Mouse (Mus musculus): ENCODE data around the gene Nfkbib. TPM values are rescaled to one million over a fixed set of nuclear protein-coding genes. Genes with fewer than 3 reads are reported as not detected.

Nfkbib gene
- polyA plus RNA-seq, 1 experiment from 2014 or later = 44.4 TPM

DNA sequence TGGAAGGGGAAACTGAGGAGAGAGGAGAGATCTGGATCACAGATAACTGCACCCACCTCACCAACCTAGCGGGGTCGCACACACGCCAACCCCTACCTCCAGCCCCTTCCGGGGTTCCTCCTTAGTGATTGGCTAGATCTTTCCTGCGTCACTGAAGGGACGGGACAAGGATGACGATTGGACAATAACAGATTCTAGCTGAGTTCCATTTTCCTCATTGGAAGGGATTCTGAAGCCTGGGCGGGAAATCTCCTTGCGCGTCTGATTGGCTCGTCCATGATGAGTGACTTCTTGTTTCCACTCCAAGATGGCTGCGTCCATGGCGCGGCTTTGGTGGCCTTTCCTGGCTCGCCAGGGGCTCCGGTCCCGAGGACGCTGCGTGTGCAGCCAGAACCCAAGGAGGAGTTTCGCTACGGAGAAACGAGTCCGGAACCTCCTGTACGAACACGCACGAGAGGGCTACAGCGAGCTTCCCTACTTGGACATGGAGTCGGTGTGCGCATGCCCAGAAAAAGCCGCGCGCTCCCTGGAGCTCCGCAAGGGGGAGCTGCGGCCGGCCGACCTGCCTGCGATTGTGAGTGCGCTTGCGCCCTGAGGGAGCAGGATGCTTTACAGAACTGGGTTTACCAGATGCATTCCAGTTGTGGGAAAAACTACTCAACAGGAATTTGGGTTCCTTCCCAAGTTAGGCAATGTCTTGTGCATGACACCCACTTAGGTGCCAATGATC lies 25.4 kb downstream of the Nfkbib start, which contains the start of the genes Mrps12 and Sars2:
TSS of gene Mrps12 (minus strand) at position 112 of the 730 bp plus-strand sequence.
TSS of gene Sars2 (plus strand) at position 284 of the 730 bp plus-strand sequence.
- WGBS = under 1% methylated on average over 39 of the region's 39 CpGs
- Histone ChIP-seq H3K9me3 (ENCODE audit: control insufficient read depth, low read length) (no peaks in the 10 kb centered on the region), H3K4me2 (ENCODE audit: low read depth, severe bottlenecking) (peak within 1 kb of the TSS; percentile 91), H3K9ac (ENCODE audit: low read length) (peak within 1 kb of the TSS; percentile 81), H3K27me3 (ENCODE audit: control insufficient read depth, insufficient read depth, low read length) (no peaks in the 10 kb centered on the region), H3K36me3 (ENCODE audit: control insufficient read depth, insufficient read depth, low read length) (peaks cover 15% of the 10 kb centered on the region), H3K4me1 (ENCODE audit: control insufficient read depth, insufficient read depth, low read length) (0 out of 2 replicates have a peak, but pooled peaks cover 7% of the 10 kb centered on the region), H3K4me3 (ENCODE audit: low read depth, low read length) (peak within 1 kb of the TSS; percentile 76), H3K27ac (replicated peaks; ENCODE audit: low read depth, low read length) (0 out of 2 replicates have a peak within 1 kb of the TSS, but pooled peaks have one; percentile 48)
- DNase-seq (ENCODE audit: low spot score) (peak; percentile 97), ATAC-seq (ENCODE audit: insufficient number of reproducible peaks, low FRiP score, low TSS enrichment, low read depth) (peak; percentile 95)

- Histone ChIP-seq H3K4me1 (ENCODE audit: control insufficient read depth, insufficient read depth, low read length) (0 out of 2 replicates have a peak, but pooled peaks cover 7% of the 10 kb centered on the region), H3K9me3 (ENCODE audit: control insufficient read depth, low read length) (no peaks in the 10 kb centered on the region), H3K36me3 (ENCODE audit: control insufficient read depth, insufficient read depth, low read length) (peaks cover 15% of the 10 kb centered on the region), H3K4me3 (ENCODE audit: low read depth, low read length) (peak overlapping the region; percentile 76), H3K27ac (replicated peaks; ENCODE audit: low read depth, low read length) (no peak overlapping the region), H3K9ac (ENCODE audit: low read length) (peak overlapping the region; percentile 81), H3K4me2 (ENCODE audit: low read depth, severe bottlenecking) (peak overlapping the region; percentile 91), H3K27me3 (ENCODE audit: control insufficient read depth, insufficient read depth, low read length) (no peaks in the 10 kb centered on the region)
- 2% methylated on average over 13 of the region's 13 CpGs for WGBS
- no peak for ATAC-seq (ENCODE audit: insufficient number of reproducible peaks, low FRiP score, low TSS enrichment, low read depth)
- no peak for DNase-seq (ENCODE audit: low spot score)
Observed at GRCm38 (mm10) chr7:28741368-28741708, 26.0 kb downstream of the Nfkbib start.

DNA sequence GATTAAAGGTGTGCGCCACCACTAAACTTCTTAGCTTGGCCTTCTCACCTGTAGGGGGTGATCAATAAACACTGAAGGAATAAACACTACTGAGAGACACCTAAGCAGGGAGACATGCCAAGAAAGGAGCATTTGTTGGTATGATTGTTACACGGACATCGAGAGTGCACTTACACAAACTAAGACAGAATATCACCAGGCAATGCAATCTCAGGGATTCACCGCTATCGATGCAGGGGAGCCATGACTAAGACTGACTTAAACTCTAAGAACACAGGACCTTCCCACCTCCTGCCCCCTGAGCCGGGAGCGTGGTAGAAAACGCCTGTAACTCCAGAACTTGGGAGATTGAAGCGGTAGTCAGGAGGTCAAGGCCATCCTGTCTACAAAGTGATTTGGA lies 26.4 kb downstream of the Nfkbib start:
- Histone ChIP-seq H3K27me3 (ENCODE audit: control insufficient read depth, insufficient read depth, low read length) (no peaks in the 10 kb centered on the region), H3K9me3 (ENCODE audit: control insufficient read depth, low read length) (no peaks in the 10 kb centered on the region), H3K9ac (ENCODE audit: low read length) (peak overlapping the region; percentile 81), H3K27ac (replicated peaks; ENCODE audit: low read depth, low read length) (no peak overlapping the region), H3K4me1 (ENCODE audit: control insufficient read depth, insufficient read depth, low read length) (0 out of 2 replicates have a peak, but pooled peaks cover 7% of the 10 kb centered on the region), H3K4me2 (ENCODE audit: low read depth, severe bottlenecking) (peak overlapping the region; percentile 91), H3K4me3 (ENCODE audit: low read depth, low read length) (peak overlapping the region; percentile 76), H3K36me3 (ENCODE audit: control insufficient read depth, insufficient read depth, low read length) (peaks cover 15% of the 10 kb centered on the region)
- WGBS = 40% methylated on average over 9 of the region's 9 CpGs
- DNase-seq (ENCODE audit: low spot score) (no peak), ATAC-seq (ENCODE audit: insufficient number of reproducible peaks, low FRiP score, low TSS enrichment, low read depth) (no peak)

DNA sequence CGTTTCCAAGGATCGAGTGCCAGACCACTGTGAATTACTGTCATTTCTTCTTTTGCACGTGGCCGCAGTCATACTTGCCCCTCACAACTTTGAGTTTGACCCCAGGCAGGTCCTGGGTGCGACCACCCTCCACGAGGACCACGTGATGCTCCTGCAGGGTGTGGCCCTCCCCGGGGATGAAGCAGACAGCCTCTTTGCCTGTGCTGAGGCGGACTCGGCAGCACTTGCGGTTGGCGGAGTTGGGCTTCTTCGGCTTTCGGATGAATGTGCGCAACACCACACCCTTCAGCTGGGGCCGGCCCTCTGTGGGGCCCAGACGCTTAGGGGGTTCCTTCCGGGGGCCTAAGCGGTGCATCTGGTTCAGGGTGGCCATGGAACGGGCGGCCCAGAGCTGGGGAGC lies 27.5 kb downstream of the Nfkbib start:
- Histone ChIP-seq H3K9me3 (ENCODE audit: control insufficient read depth, low read length) (no peaks in the 10 kb centered on the region), H3K36me3 (ENCODE audit: control insufficient read depth, insufficient read depth, low read length) (peaks cover 15% of the 10 kb centered on the region)

GRCm38 (mm10) chr7:28735701-28736100 lies 31.6 kb downstream of the Nfkbib start:
- H3K4me2 ChIP-seq (ENCODE audit: low read depth, severe bottlenecking) = no peak overlapping the region
- 74% methylated on average over 6 of the region's 6 CpGs for WGBS
- ATAC-seq (ENCODE audit: insufficient number of reproducible peaks, low FRiP score, low TSS enrichment, low read depth) (no peak), DNase-seq (ENCODE audit: low spot score) (no peak)
- no peaks in the 10 kb centered on the region for H3K9me3 ChIP-seq (ENCODE audit: control insufficient read depth, low read length)
- peaks cover 15% of the 10 kb centered on the region for H3K36me3 ChIP-seq (ENCODE audit: control insufficient read depth, insufficient read depth, low read length)
- H3K27ac ChIP-seq (replicated peaks; ENCODE audit: low read depth, low read length) = no peak overlapping the region
- H3K4me1 ChIP-seq (ENCODE audit: control insufficient read depth, insufficient read depth, low read length) = 0 out of 2 replicates have a peak, but pooled peaks cover 3% of the 10 kb centered on the region
- H3K4me3 ChIP-seq (ENCODE audit: low read depth, low read length) = no peak overlapping the region
- H3K9ac ChIP-seq (ENCODE audit: low read length) = no peak overlapping the region
- no peaks in the 10 kb centered on the region for H3K27me3 ChIP-seq (ENCODE audit: control insufficient read depth, insufficient read depth, low read length)

More for the DNA sequence above, 27.5 kb downstream of the Nfkbib start:
- H3K4me1 ChIP-seq (ENCODE audit: control insufficient read depth, insufficient read depth, low read length) = 0 out of 2 replicates have a peak, but pooled peaks cover 7% of the 10 kb centered on the region
- H3K9ac ChIP-seq (ENCODE audit: low read length) = no peak overlapping the region
- H3K27ac ChIP-seq (replicated peaks; ENCODE audit: low read depth, low read length) = no peak overlapping the region
- no peak overlapping the region for H3K4me2 ChIP-seq (ENCODE audit: low read depth, severe bottlenecking)
- WGBS = 93% methylated on average over 21 of the region's 21 CpGs
- no peak overlapping the region for H3K4me3 ChIP-seq (ENCODE audit: low read depth, low read length)
- no peak for ATAC-seq (ENCODE audit: insufficient number of reproducible peaks, low FRiP score, low TSS enrichment, low read depth)
- DNase-seq (ENCODE audit: low spot score) = no peak
- no peaks in the 10 kb centered on the region for H3K27me3 ChIP-seq (ENCODE audit: control insufficient read depth, insufficient read depth, low read length)

- 0 out of 2 replicates have a peak, but pooled peaks cover 3% of the 10 kb centered on the region for H3K4me1 ChIP-seq (ENCODE audit: control insufficient read depth, insufficient read depth, low read length)
- peaks cover 9% of the 10 kb centered on the region for H3K36me3 ChIP-seq (ENCODE audit: control insufficient read depth, insufficient read depth, low read length)
- H3K27me3 ChIP-seq (ENCODE audit: control insufficient read depth, insufficient read depth, low read length) = no peaks in the 10 kb centered on the region
- H3K4me3 ChIP-seq (ENCODE audit: low read depth, low read length) = peak overlapping the region; percentile 42; the same call in 1 of the 2 replicates
- 0 out of 2 replicates have a peak overlapping the region, but pooled peaks have one; percentile 21 for H3K27ac ChIP-seq (replicated peaks; ENCODE audit: low read depth, low read length)
- no peak overlapping the region for H3K9ac ChIP-seq (ENCODE audit: low read length)
- H3K9me3 ChIP-seq (ENCODE audit: control insufficient read depth, low read length) = no peaks in the 10 kb centered on the region
- ATAC-seq (ENCODE audit: insufficient number of reproducible peaks, low FRiP score, low TSS enrichment, low read depth) (peak; percentile 36; the same call in 1 of the 2 replicates), DNase-seq (ENCODE audit: low spot score) (no peak)
- WGBS = 16% methylated on average over 11 of the region's 11 CpGs
- peak overlapping the region; percentile 79 for H3K4me2 ChIP-seq (ENCODE audit: low read depth, severe bottlenecking)
Observed at GRCm38 (mm10) chr7:28733211-28733610, 34.1 kb downstream of the Nfkbib start.

DNA sequence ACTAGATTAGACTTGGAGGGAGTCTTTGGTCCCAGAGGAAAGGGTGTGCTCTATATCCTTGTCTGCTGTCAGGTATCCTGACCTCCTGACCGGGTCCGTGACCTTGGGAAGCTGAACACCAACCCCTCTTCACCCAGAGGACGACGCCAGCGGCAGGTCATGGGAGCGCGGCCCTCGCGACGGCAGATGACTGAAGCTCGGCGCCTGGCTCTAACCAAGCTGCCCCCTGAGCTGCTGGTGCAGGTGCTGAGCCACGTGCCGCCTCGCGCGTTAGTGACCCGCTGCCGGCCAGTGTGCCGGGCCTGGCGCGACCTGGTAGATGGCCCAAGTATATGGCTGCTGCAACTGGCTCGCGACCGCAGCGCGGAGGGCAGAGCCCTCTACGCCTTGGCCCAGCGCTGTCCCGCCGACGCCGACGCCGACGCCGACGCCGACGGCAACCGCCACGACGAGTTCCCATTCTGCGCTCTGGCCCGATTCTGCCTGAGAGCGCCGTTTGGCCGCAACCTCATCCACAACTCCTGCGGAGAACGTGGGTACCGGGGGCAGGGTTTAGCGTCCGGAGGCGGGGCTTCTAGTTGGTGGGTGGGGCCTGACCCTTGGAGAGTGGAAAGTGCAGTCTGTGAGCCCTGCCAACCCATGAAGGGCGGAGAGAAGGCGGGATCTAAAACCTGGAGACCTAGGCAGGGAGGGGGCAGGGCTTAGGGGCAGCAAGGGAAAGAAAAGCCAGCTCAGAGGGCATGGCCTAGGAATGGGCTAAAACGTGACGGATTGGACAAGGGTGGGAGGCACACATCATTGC lies 34.8 kb downstream of the Nfkbib start:
- Histone ChIP-seq H3K4me1 (ENCODE audit: control insufficient read depth, insufficient read depth, low read length) (0 out of 2 replicates have a peak, but pooled peaks cover 3% of the 10 kb centered on the region), H3K27ac (replicated peaks; ENCODE audit: low read depth, low read length) (0 out of 2 replicates have a peak overlapping the region, but pooled peaks have one; percentile 21), H3K4me2 (ENCODE audit: low read depth, severe bottlenecking) (peak overlapping the region; percentile 79), H3K36me3 (ENCODE audit: control insufficient read depth, insufficient read depth, low read length) (peaks cover 7% of the 10 kb centered on the region), H3K4me3 (ENCODE audit: low read depth, low read length) (peak overlapping the region; percentile 42), H3K9ac (ENCODE audit: low read length) (peak overlapping the region; percentile 52), H3K9me3 (ENCODE audit: control insufficient read depth, low read length) (no peaks in the 10 kb centered on the region), H3K27me3 (ENCODE audit: control insufficient read depth, insufficient read depth, low read length) (no peaks in the 10 kb centered on the region)
- 2% methylated on average over 58 of the region's 58 CpGs for whole genome bisulfite sequencing
- ATAC-seq (ENCODE audit: insufficient number of reproducible peaks, low FRiP score, low TSS enrichment, low read depth) (peak; percentile 91), DNase-seq (ENCODE audit: low spot score) (peak; percentile 91)

DNA sequence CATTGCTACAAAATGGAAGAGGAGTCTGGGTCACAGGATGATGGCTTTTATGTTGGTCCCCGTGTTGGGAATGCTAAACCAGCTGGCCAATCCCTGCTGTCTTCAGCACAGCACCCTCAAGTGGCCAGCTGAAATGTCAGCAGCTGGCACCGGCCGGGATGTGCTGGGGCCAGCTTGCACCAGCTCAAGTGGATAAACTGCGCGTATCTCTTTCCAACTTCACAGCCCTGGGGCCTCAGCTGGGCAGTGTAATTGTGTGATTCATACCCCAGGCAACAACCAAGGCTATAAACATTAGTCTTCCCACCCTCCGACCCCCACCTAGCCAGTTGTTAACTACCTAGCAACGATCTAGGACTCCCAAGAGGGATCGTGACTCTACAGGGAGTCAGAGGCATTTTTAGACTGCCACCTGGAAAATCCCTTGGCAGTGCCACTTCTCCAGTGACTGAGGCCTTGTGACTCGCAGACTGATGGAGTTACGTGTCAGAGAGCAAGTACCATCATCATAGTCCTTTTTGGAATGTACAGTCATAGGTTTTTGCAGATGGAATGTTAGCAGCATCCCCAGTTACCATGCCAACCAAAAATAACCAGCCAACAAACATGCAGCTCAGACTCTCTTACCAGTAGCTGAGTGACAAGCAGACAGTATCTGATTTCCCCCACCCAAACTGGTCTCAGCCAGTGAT lies 39.5 kb downstream of the Nfkbib start:
- 51% methylated on average over 10 of the region's 10 CpGs for WGBS
- Histone ChIP-seq H3K27ac (replicated peaks; ENCODE audit: low read depth, low read length) (no peak overlapping the region), H3K27me3 (ENCODE audit: control insufficient read depth, insufficient read depth, low read length) (no peaks in the 10 kb centered on the region), H3K4me3 (ENCODE audit: low read depth, low read length) (no peak overlapping the region), H3K4me1 (ENCODE audit: control insufficient read depth, insufficient read depth, low read length) (no peaks in the 10 kb centered on the region), H3K4me2 (ENCODE audit: low read depth, severe bottlenecking) (no peak overlapping the region), H3K9me3 (ENCODE audit: control insufficient read depth, low read length) (no peaks in the 10 kb centered on the region), H3K36me3 (ENCODE audit: control insufficient read depth, insufficient read depth, low read length) (no peaks in the 10 kb centered on the region), H3K9ac (ENCODE audit: low read length) (no peak overlapping the region)
- DNase-seq (ENCODE audit: low spot score) = no peak
- ATAC-seq (ENCODE audit: insufficient number of reproducible peaks, low FRiP score, low TSS enrichment, low read depth) = no peak
